7 mouse cellular contexts compared by ENCODE assay signal in genomic region chr10:18329096-18330038, GRCm38 (mm10). TPM values are rescaled to one million over a fixed set of nuclear protein-coding genes. Genes with fewer than 3 reads are reported as not detected.
DNase-seq lines count a peak whose midpoint lies in the region; ATAC-seq lines count a peak whose summit lies in the region.

No protein-coding gene starts in this region.

- peak overlapping the region; percentile 35 for H3K4me3 ChIP-seq in forebrain, embryonic 15.5 days
- H3K4me3 ChIP-seq in limb, embryonic 12.5 days (replicated peaks), result peak overlapping the region; percentile 30
- peak overlapping the region; percentile 38 for H3K4me3 ChIP-seq in midbrain, embryonic 16.5 days (ENCODE audit: low read depth, low read length)

- H3K36me3 ChIP-seq in forebrain, embryonic 15.5 days, result no peaks in the 10 kb centered on the region
- H3K36me3 ChIP-seq in limb, embryonic 12.5 days, result no peaks in the 10 kb centered on the region
- H3K36me3 ChIP-seq in midbrain, embryonic 16.5 days (ENCODE audit: control insufficient read depth, insufficient read depth, low read length), result no peaks in the 10 kb centered on the region

- H3K27ac ChIP-seq in forebrain, embryonic 15.5 days (replicated peaks), result 0 out of 2 replicates have a peak overlapping the region, but pooled peaks have one; percentile 17
- H3K27ac ChIP-seq in limb, embryonic 12.5 days, result 0 out of 2 replicates have a peak overlapping the region, but pooled peaks have one; percentile 29
- H3K27ac ChIP-seq in midbrain, embryonic 16.5 days (ENCODE audit: low read length), result peak overlapping the region; percentile 35

- H3K27me3 ChIP-seq in forebrain, embryonic 15.5 days, result no peaks in the 10 kb centered on the region
- no peaks in the 10 kb centered on the region for H3K27me3 ChIP-seq in limb, embryonic 12.5 days
- no peaks in the 10 kb centered on the region for H3K27me3 ChIP-seq in midbrain, embryonic 16.5 days (ENCODE audit: control insufficient read depth, insufficient read depth, low read depth, low read length)

- DNase-seq in ZHBTc4 (ENCODE audit: low read depth, low spot score), result peak; percentile 72
- peak; percentile 13 for DNase-seq in cerebellum, adult 11 months
- DNase-seq in yolk sac, embryonic 10.5 days (ENCODE audit: low spot score), result peak; percentile 45

- WGBS in forebrain, embryonic 15.5 days, result 4% methylated on average over 22 of the region's 23 CpGs
- 8% methylated on average over 22 of the region's 23 CpGs for WGBS in limb, embryonic 12.5 days
- WGBS in midbrain, embryonic 16.5 days, result 3% methylated on average over 21 of the region's 23 CpGs

- ATAC-seq in forebrain, embryonic 15.5 days (replicated peaks), result peak; percentile 69
- ATAC-seq in hematopoietic stem cell, adult 5-6 weeks (replicated peaks in 1 of 2; ENCODE audit: insufficient read depth in 1 of 2, low FRiP score in 2 of 2, low TSS enrichment in 1 of 2, low read depth in 1 of 2, poor library complexity in 2 of 2, severe bottlenecking in 2 of 2), result 0 out of 4 replicates have a peak, but pooled peaks have one; percentile 7 to 36
- peak; percentile 43; the same call in 1 of the 2 replicates for ATAC-seq in limb, embryonic 12.5 days (ENCODE audit: insufficient number of reproducible peaks, insufficient read depth, low FRiP score, low TSS enrichment, low read depth)
- peak; percentile 65 for ATAC-seq in midbrain, embryonic 16.5 days

- peaks cover 13% of the 10 kb centered on the region for H3K4me1 ChIP-seq in forebrain, embryonic 15.5 days
- peaks cover 17% of the 10 kb centered on the region for H3K4me1 ChIP-seq in limb, embryonic 12.5 days (replicated peaks)
- peaks cover 13% of the 10 kb centered on the region for H3K4me1 ChIP-seq in midbrain, embryonic 16.5 days (ENCODE audit: control insufficient read depth, insufficient read depth, low read length)

- H3K9me3 ChIP-seq in forebrain, embryonic 15.5 days, result no peaks in the 10 kb centered on the region
- no peaks in the 10 kb centered on the region for H3K9me3 ChIP-seq in limb, embryonic 12.5 days
- no peaks in the 10 kb centered on the region for H3K9me3 ChIP-seq in midbrain, embryonic 16.5 days (replicated peaks; ENCODE audit: control insufficient read depth, low read length, poor library complexity, severe bottlenecking)

- peak overlapping the region; percentile 30 for H3K9ac ChIP-seq in forebrain, embryonic 15.5 days (replicated peaks)
- H3K9ac ChIP-seq in limb, embryonic 12.5 days (replicated peaks), result peak overlapping the region; percentile 54
- peak overlapping the region; percentile 61 for H3K9ac ChIP-seq in midbrain, embryonic 16.5 days (ENCODE audit: low read depth, low read length)

- peak overlapping the region; percentile 59 for H3K4me2 ChIP-seq in forebrain, embryonic 15.5 days (replicated peaks)
- peak overlapping the region; percentile 59 for H3K4me2 ChIP-seq in limb, embryonic 12.5 days
- H3K4me2 ChIP-seq in midbrain, embryonic 16.5 days (ENCODE audit: low read length), result peak overlapping the region; percentile 74

RNA-seq across cellular contexts. Expression of gene Nhsl1, which starts 10.6 kb away (rescaled TPM):
- 16.6 and 17.9 TPM in 2 replicates for polyA plus RNA-seq in forebrain, embryonic 15.5 days (2015; fragmentation: Nextera tagmentation; extraction: Ambion mirVana)
- total RNA-seq in hematopoietic stem cell, adult 5-6 weeks (2017), result 2.6 and 5.4 TPM in 2 replicates
- polyA plus RNA-seq in limb, embryonic 12.5 days (2016; fragmentation: Nextera tagmentation; extraction: Ambion mirVana), result 7.9 and 8.7 TPM in 2 replicates
- polyA plus RNA-seq in midbrain, embryonic 16.5 days (2015; fragmentation: Nextera tagmentation; extraction: Ambion mirVana), result 9.2 and 11.5 TPM in 2 replicates

Comparison
In these comparisons a context has a peak if more than half of its experiments do, and no peak if none do; other contexts are left out.
1. Peak in every context shown above with its lines: DNase-seq, ATAC-seq, H3K4me3 ChIP-seq and H3K27ac ChIP-seq.
2. DNase-seq: peak in every context shown above with its lines; median percentile 72 in ZHBTc4; 45 in yolk sac, embryonic 10.5 days; 13 in cerebellum, adult 11 months.